Mouse (Mus musculus) right cerebral cortex, adult 18-20 months (tissue): Measurements from ENCODE around the gene Amotl1.

Experiments
- DNase-seq: peaks from one replicate; pipeline ENCODE4 v3.0.0; 2022; ENCODE audit warnings: mixed read lengths

The Amotl1 gene

DNA sequence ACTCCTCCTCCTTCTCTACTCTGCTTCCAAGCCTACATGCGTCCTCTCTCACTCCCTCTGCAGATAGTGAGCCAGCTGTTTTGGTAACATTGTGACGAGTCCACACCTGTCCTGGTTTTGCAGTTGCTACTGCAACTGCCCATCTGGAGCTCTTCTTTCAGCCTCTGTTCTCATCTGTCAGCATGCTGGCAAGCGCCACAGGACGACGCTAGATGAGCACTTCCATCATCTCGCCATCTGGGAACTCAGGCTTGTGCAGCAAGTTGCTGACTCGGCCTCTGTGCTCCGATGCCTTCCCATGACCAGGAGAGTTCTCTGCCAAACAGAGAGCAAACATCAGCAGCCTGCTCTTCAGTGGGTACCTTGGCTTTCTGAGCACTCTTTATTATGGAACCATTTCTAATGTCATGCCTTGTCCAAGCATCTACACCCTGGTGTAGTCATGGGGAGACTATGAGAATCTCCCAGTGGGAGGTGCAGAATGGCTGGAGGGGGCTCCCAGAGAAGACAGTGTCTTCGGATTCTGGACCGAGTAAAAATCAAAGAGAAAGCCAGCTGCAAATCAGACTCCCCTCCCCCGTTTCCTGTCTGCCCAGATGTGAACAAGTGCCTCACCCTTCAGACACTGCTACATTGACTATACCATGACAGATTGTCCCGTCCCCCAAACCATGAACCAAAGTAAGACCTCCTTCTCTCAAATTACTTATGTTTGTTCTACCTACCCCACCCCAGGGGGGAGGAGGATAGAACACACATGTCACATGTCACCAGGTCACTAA, 97.1 kb downstream of the Amotl1 start:
- DNase-seq = peak; percentile 6

- DNase-seq = no peak
Observed at GRCm38 (mm10) chr9:14544034-14544757, 100.7 kb downstream of the Amotl1 start.

GRCm38 (mm10) chr9:14534833-14535456, 109.9 kb downstream of the Amotl1 start:
- DNase-seq = no peak

DNA sequence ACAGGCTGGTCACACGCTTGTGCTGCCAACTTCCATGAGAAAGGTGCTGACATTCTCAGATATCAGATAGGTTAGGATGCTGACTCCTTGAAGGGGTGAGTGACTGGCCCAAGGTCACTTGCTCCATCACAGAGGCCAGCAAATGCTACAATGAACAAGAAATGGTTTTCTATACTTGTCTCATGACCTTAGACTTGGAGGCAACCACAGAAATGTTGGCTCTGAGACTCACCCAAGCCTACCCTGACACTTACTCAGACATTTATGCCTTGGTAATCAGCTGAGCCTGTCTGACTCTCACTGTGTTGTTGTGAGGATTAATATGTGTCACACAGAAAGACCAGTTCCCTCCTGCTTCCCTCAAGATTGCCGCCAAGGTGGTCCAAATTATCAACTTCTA, 111.2 kb downstream of the Amotl1 start:
- no peak for DNase-seq

- no peak for DNase-seq
Observed at GRCm38 (mm10) chr9:14532283-14532682, 112.6 kb downstream of the Amotl1 start.

- DNase-seq = no peak
Observed at GRCm38 (mm10) chr9:14530004-14530403, 114.9 kb downstream of the Amotl1 start.

DNA sequence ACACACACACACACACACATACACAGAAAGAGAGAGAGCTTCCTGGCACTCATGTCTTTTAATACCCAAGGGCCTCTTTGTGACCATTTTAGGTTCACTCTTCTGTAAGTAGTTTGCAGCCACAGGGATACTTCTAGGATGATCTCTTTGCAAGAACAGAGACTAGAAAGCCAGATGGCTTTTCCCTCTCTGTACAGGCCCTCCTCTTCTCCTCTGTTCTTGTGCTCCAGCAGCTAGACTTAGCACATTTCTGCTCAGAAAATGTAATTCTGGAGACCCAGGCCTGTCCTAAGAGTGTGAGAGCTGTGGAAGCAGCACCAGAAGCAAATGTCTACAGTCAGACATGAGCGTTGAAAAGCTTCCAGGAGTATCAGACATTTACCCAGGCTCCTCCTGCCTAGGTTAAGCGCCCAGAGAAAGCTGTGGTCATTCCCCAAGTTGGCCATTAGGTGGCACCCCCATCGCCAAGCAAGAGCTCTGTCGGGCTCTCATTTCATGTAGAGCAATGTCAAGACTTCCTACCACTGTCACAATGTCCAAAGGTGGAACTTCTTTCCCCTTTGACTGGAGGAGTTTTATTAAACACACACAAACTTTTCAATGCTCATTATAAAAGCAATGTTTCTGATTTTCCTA, 121.3 kb downstream of the Amotl1 start:
- peak; percentile 76 for DNase-seq

DNA sequence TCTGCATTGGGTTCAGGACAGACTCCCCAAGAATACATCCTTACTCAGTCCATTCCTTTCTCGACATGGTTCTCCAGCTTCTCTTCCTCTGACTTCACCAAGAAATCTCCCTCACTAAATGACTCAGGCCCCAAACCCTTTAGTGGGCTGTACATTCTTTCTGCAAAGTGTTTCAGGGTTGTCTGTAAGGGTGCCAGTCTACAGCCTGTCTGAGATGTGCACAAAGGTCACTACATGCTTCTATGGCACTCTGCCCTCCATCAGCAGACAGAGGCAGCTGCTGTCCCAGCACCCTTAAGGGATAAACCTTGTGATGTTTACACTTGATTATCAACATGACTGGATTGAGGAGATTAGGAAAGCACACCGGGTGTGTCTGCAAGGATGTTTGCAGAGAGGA, 123.2 kb downstream of the Amotl1 start:
- DNase-seq = no peak

GRCm38 (mm10) chr9:14520971-14521670, 123.7 kb downstream of the Amotl1 start:
- no peak for DNase-seq

GRCm38 (mm10) chr9:14518105-14518504, 126.8 kb downstream of the Amotl1 start:
- no peak for DNase-seq

DNA sequence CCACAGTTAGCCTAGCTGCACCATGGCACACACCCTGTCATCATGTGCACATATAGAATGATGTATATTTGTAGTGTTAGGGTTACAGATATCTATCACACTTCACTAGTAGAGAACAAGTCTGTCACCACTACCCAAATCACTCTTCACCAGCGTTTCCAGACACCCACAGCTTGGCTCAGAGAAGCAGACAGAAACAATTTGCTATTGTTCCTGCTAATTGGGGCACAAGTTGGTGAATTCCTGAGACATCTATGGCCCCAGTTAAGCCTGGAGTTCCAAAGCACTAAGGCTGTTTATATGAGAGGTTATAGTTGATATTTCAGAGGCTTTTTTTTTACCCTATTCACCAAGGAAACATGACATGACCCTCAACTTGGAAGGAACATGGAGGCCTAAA, 127.6 kb downstream of the Amotl1 start:
- no peak for DNase-seq

DNA sequence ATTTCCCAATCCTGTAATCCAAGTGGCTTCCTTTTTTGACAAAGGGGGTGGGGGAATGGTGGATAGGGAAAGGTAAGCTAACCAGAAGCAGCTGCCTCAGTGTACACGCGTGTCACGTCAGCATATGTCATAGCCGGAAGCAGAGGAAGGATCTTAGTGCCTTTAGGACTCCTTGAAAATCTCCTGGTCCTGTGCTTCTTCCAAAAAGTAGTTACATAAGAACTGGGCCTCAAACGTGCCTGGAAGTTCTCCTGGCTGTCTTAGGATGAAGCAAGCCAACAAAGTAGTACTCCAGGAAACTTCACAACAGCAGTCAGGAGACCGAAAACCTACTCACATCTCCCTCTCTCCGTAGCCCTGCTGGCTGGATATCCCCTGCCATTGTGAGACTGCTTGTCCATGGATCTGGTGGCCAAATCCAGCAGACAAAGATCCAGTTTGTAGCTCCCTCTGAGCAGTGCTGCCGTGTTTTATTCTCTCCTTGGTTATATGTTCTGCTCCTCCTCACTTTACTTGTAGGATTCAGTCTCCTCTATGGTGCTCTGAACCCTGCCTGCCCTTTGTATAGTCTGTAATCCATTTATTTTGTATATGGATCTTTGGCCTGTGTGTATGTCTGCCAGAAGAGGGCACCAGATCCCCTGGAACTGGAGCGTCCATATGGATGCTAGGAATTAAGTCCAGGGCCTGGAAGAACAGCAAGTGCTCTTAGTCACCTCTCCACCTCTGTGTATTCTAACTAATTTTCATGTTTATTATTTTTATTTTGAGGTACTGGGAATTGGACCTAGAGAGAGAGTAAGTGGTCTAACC, 132.0 kb downstream of the Amotl1 start:
- DNase-seq = peak; percentile 51

GRCm38 (mm10) chr9:14500916-14501424, 143.9 kb downstream of the Amotl1 start:
- no peak for DNase-seq

GRCm38 (mm10) chr9:14500023-14500915, 144.6 kb downstream of the Amotl1 start, which contains the start of the genes Kdm4d and Cwc15:
Kdm4d (minus strand) TSS chr9:14500482.
Cwc15 (plus strand) TSS chr9:14500617.
- peak; percentile 97 for DNase-seq

GRCm38 (mm10) chr9:14498896-14499705, 145.8 kb downstream of the Amotl1 start:
- no peak for DNase-seq
